Mouse (Mus musculus) limb, embryonic 14.5 days (tissue): ENCODE measurements around the gene Adck2. TPM values are rescaled to one million over a fixed set of nuclear protein-coding genes. Genes with fewer than 3 reads are reported as not detected.

Experiments
- ATAC-seq: fragments of 200-750 bp; cut with Nextera tagmentation; 2 replicates; pipeline ENCODE4 v1.8.0; 2017; ENCODE audit warnings: low read depth, moderate number of reproducible peaks, moderate TSS enrichment; ENCODE audit not compliant: low FRiP score
- DNase-seq: peaks from one replicate; pipeline ENCODE4 v3.0.0-alpha.2; 2015; ENCODE audit warnings: low spot score
- H3K27ac ChIP-seq: fragments of 300-500 bp; sonication (generic); replicated peaks from 2 replicates; pipeline ENCODE4 v1.5.1; 2014; ENCODE audit warnings: low read depth, mild to moderate bottlenecking, low read length, moderate library complexity, mixed read lengths
- H3K27me3 ChIP-seq: fragments of 300-500 bp; sonication (generic); 2 replicates; pipeline ENCODE4 v1.6.1; 2014; ENCODE audit warnings: low read length, mixed read lengths; ENCODE audit not compliant: control insufficient read depth, insufficient read depth
- H3K36me3 ChIP-seq: fragments of 300-500 bp; sonication (generic); 2 replicates; pipeline ENCODE4 v1.6.1; 2014; ENCODE audit warnings: mild to moderate bottlenecking, low read length, moderate library complexity, mixed read lengths; ENCODE audit not compliant: control insufficient read depth, insufficient read depth
- H3K4me1 ChIP-seq: fragments of 300-500 bp; sonication (generic); 2 replicates; pipeline ENCODE4 v1.6.1; 2014; ENCODE audit warnings: antibody characterized with exemption, low read length, mixed read lengths; ENCODE audit not compliant: control insufficient read depth, insufficient read depth
- H3K4me2 ChIP-seq: fragments of 300-500 bp; sonication (generic); replicated peaks from 2 replicates; pipeline ENCODE4 v1.6.1; 2014; ENCODE audit warnings: low read depth, mild to moderate bottlenecking, low read length, moderate library complexity; ENCODE audit not compliant: severe bottlenecking
- H3K4me3 ChIP-seq: fragments of 300-500 bp; sonication (generic); replicated peaks from 2 replicates; pipeline ENCODE4 v1.5.1; 2014; ENCODE audit warnings: low read length
- H3K9ac ChIP-seq: fragments of 300-500 bp; sonication (generic); 2 replicates; pipeline ENCODE4 v1.6.1; 2014; ENCODE audit warnings: mild to moderate bottlenecking, low read depth, low read length, moderate library complexity; ENCODE audit not compliant: severe bottlenecking
- H3K9me3 ChIP-seq: fragments of 300-500 bp; sonication (generic); 2 replicates; pipeline ENCODE4 v1.6.1; 2016; ENCODE audit warnings: low read length; ENCODE audit not compliant: control insufficient read depth
- POLR2A ChIP-seq: fragments of 200-500 bp; IDR thresholded peaks from 2 replicates; pipeline ENCODE4 v1.8.0; 2012; ENCODE audit warnings: inconsistent platforms, mild to moderate bottlenecking, moderate library complexity, borderline replicate concordance; ENCODE audit not compliant: insufficient read depth, insufficient read length; ENCODE audit errors: extremely low read depth
- WGBS: fragments of 180-500 bp; shearing (Covaris S2); extraction: QIAGEN DNeasy Blood & Tissue Kit; methylation state at CpG from one replicate; pipeline ENCODE4 v1.1.7; 2014; 5-methylcytosine and 5-hydroxymethylcytosine counted together
- polyA plus RNA-seq, 2 experiments: library from polyadenylated mRNA; depleted of rRNA in 1 of 2; stranded (reverse) in 1 of 2; unstranded in 1 of 2; fragments of >200 nt; fragmentation: Nextera tagmentation in 1 of 2; extraction: Ambion mirVana in 1 of 2; gene quantifications; 2 replicates each; pipeline versions ENCODE4 v1.2.1 to v1.2.3; 2012 to 2014

Adck2 gene
- polyA plus RNA-seq, 2 experiments: 17.0 to 41.1 TPM

DNA sequence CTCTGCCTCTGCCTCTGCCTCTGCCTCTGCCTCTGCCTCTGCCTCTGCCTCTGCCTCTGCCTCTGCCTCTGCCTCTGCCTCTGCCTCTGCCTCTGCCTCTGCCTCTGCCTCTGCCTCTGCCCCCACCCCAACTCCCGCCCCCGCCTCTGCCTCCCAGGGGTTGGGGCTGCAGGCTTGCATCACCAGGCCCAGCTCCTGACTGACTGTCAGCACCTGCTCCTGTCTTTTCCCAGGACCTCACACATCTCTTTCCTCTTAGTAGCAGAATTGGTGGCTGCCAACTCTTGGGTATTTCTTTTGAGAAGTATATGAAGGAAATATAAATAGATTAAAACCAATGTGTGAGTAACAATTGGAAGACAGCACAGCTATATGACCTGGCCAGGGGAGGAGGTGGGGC, 6.9 kb downstream of the Adck2 start:
- 81% methylated on average over 2 of the region's 2 CpGs for WGBS
- no peaks in the 10 kb centered on the region for H3K27me3 ChIP-seq
- ATAC-seq: no peak
- TF ChIP-seq POLR2A: no peak
- H3K9ac ChIP-seq: no peak overlapping the region
- H3K36me3 ChIP-seq: peaks cover 70% of the 10 kb centered on the region
- H3K9me3 ChIP-seq: no peaks in the 10 kb centered on the region
- no peaks in the 10 kb centered on the region for H3K4me1 ChIP-seq
- H3K4me3 ChIP-seq: no peak overlapping the region
- DNase-seq: no peak
- H3K4me2 ChIP-seq: no peak overlapping the region
- H3K27ac ChIP-seq: no peak overlapping the region

- no peaks in the 10 kb centered on the region for H3K27me3 ChIP-seq
- no peaks in the 10 kb centered on the region for H3K4me1 ChIP-seq
- no peak for ATAC-seq
- no peak overlapping the region for H3K4me3 ChIP-seq
- DNase-seq: no peak
- H3K9me3 ChIP-seq: no peaks in the 10 kb centered on the region
- TF ChIP-seq POLR2A: no peak
- WGBS: 78% methylated on average over 7 of the region's 7 CpGs
- no peak overlapping the region for H3K27ac ChIP-seq
- peaks cover 77% of the 10 kb centered on the region for H3K36me3 ChIP-seq
- H3K9ac ChIP-seq: no peak overlapping the region
- H3K4me2 ChIP-seq: no peak overlapping the region
Observed at GRCm38 (mm10) chr6:39581087-39581784, 7.6 kb downstream of the Adck2 start.

DNA sequence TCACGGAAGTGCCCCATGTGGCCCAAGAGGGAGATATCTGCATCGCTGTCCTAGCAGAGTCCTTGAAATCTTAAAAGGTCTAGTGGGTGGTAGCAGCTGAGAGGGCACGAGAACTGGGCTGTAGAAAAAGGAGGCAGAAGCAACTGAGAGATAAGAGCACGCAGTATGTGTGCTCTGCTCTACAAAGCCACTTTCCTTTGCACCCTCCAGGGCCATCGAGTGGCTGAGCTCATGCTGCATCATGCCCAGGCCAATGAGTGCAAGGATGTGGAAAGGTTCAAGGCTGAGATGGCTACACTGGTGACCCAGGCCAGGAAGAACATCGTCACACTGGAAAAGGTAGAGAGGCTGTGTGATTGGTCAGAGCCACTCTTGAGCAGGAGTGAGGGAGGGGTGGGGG, 11.8 kb downstream of the Adck2 start, which contains the start of gene Gm42420:
Gm42420 (plus strand) TSS at position 237 of the 400 bp plus-strand sequence.
- Histone ChIP-seq H3K4me3 (no peak within 1 kb of the TSS), H3K4me1 (no peaks in the 10 kb centered on the region), H3K9ac (no peak within 1 kb of the TSS), H3K4me2 (no peak within 1 kb of the TSS), H3K27ac (no peak within 1 kb of the TSS), H3K27me3 (no peaks in the 10 kb centered on the region), H3K9me3 (no peaks in the 10 kb centered on the region), H3K36me3 (peaks cover 76% of the 10 kb centered on the region)
- DNase-seq: no peak
- WGBS: 93% methylated on average over 6 of the region's 6 CpGs
- no peak for TF ChIP-seq POLR2A
- no peak for ATAC-seq

DNA sequence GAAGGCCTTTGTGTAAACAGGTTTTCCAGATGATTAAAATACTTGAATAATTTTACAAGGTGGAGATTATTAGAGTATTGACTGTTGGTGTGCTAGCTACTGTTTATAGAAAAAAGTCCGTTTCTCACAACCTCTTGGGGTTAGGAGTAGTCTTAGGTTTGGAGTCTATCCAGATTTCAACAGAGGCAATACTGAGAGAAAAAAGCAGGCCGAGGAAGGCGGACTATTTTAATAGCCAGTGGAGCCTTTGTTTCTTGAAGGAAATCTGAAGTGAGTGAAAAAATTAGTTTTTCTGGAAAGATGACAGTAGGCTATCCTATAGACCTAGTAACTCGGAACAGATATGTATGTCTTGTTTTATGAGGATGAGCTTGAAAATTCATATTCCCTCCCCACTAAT, 17.8 kb downstream of the Adck2 start:
- ATAC-seq: no peak
- Histone ChIP-seq H3K27me3 (no peaks in the 10 kb centered on the region), H3K27ac (no peak overlapping the region), H3K4me2 (0 out of 2 replicates have a peak overlapping the region, but pooled peaks have one; percentile 81), H3K36me3 (peaks cover 31% of the 10 kb centered on the region), H3K9ac (no peak overlapping the region), H3K4me3 (peak overlapping the region; percentile 63; the same call in 1 of the 2 replicates), H3K9me3 (no peaks in the 10 kb centered on the region), H3K4me1 (peaks cover 11% of the 10 kb centered on the region; the same call in 1 of the 2 replicates)
- 91% methylated on average over 4 of the region's 4 CpGs for WGBS
- TF ChIP-seq POLR2A: no peak
- DNase-seq: no peak

GRCm38 (mm10) chr6:39592401-39593214, 18.9 kb downstream of the Adck2 start, which contains the start of gene Ndufb2:
Gene Ndufb2 (plus strand): TSS chr6:39592574.
- under 1% methylated on average over 52 of the region's 56 CpGs for WGBS
- Histone ChIP-seq H3K27ac (peak within 1 kb of the TSS; percentile 75), H3K36me3 (peaks cover 29% of the 10 kb centered on the region), H3K27me3 (no peaks in the 10 kb centered on the region), H3K9ac (peak within 1 kb of the TSS; percentile 74), H3K4me2 (peak within 1 kb of the TSS; percentile 81), H3K4me3 (peak within 1 kb of the TSS; percentile 63), H3K9me3 (no peaks in the 10 kb centered on the region), H3K4me1 (peaks cover 11% of the 10 kb centered on the region; the same call in 1 of the 2 replicates)
- TF ChIP-seq POLR2A: 0 out of 2 replicates have a peak, but pooled peaks have one; percentile 40
- ATAC-seq: peak; percentile 98
- peak; percentile 96 for DNase-seq
